ENCODE assay signal across 9 mouse cellular contexts in genomic region chr8:108910843-108911242, GRCm38 (mm10).
DNase-seq lines count a peak whose midpoint lies in the region; ATAC-seq and TF ChIP-seq lines count a peak whose summit lies in the region.
"Had no signal": no experiment of that assay in that cellular context is flagged by ENCODE, and none has a peak within 500 bp of the region (broad histone marks: within the 10 kb centered on the region; RNA-seq: fewer than 3 reads in every experiment).

No protein-coding gene starts in this region.

- peak overlapping the region; percentile 32 for H3K27ac ChIP-seq in bone marrow macrophage, adult 2 months (ENCODE audit: insufficient read depth, low read depth, low read length)
- H3K27ac ChIP-seq in heart, postnatal 0 days (ENCODE audit: low read depth): peak overlapping the region; percentile 53
- H3K27ac ChIP-seq in kidney, embryonic 15.5 days: no peak overlapping the region

- peak overlapping the region; percentile 28; the same call in 1 of the 2 replicates for H3K4me2 ChIP-seq in heart, postnatal 0 days (ENCODE audit: low read depth, low read length)
- no peak overlapping the region for H3K4me2 ChIP-seq in kidney, embryonic 15.5 days

- no peak for TF ChIP-seq POLR2A in bone marrow macrophage, adult 2 months (IDR thresholded peaks at IDR 0.05; ENCODE audit: borderline replicate concordance, low read depth, low read length)

- no peak overlapping the region; the same call in 1 of the 2 replicates for H3K4me3 ChIP-seq in bone marrow macrophage, adult 2 months (ENCODE audit: insufficient read depth, low read length)
- H3K4me3 ChIP-seq in heart, postnatal 0 days (ENCODE audit: low read depth, low read length): no peak overlapping the region
- H3K4me3 ChIP-seq in kidney, embryonic 15.5 days (replicated peaks): no peak overlapping the region
- H3K4me3 ChIP-seq: megakaryocyte, embryonic 14.5 days had no signal

- peaks cover 13% of the 10 kb centered on the region for H3K4me1 ChIP-seq in bone marrow macrophage, adult 2 months (ENCODE audit: control insufficient read depth, insufficient read depth, low read length)
- peaks cover 11% of the 10 kb centered on the region; the same call in 1 of the 2 replicates for H3K4me1 ChIP-seq in heart, postnatal 0 days (ENCODE audit: control insufficient read depth, insufficient read depth)
- H3K4me1 ChIP-seq in kidney, embryonic 15.5 days: peaks cover 16% of the 10 kb centered on the region

- TF ChIP-seq CTCF in bone marrow macrophage, adult 2 months (IDR thresholded peaks at IDR 0.05; ENCODE audit: low read depth, low read length): no peak
- no peak for TF ChIP-seq CTCF in heart, postnatal 0 days (IDR thresholded peaks at IDR 0.05; ENCODE audit: low read depth)

- no peak overlapping the region for H3K9ac ChIP-seq in heart, postnatal 0 days (replicated peaks; ENCODE audit: low read depth, low read length)
- no peak overlapping the region for H3K9ac ChIP-seq in kidney, embryonic 15.5 days

- H3K36me3 ChIP-seq in heart, postnatal 0 days (replicated peaks; ENCODE audit: control insufficient read depth, insufficient read depth, low read length): no peaks in the 10 kb centered on the region
- H3K36me3 ChIP-seq in kidney, embryonic 15.5 days: no peaks in the 10 kb centered on the region

- 33% methylated on average over 12 of the region's 12 CpGs for WGBS in heart, postnatal 0 days
- 82% methylated on average over 12 of the region's 12 CpGs for WGBS in kidney, embryonic 15.5 days

- no peaks in the 10 kb centered on the region for H3K9me3 ChIP-seq in heart, postnatal 0 days (replicated peaks; ENCODE audit: control insufficient read depth, low read length)
- no peaks in the 10 kb centered on the region for H3K9me3 ChIP-seq in kidney, embryonic 15.5 days (replicated peaks)
- H3K9me3 ChIP-seq: megakaryocyte, embryonic 14.5 days had no signal

- peak; percentile 18 for DNase-seq in gastrocnemius, postnatal 25 days
- DNase-seq in gastrocnemius, adult 18-20 months (ENCODE audit: low spot score): no peak
- peak; percentile 31 for DNase-seq in heart, postnatal 0 days (ENCODE audit: low spot score)
- DNase-seq in lung, postnatal 14 days: peak; percentile 39
- DNase-seq in frontal cortex, postnatal 25 days (ENCODE audit: low spot score in 2 of 2): no peak
- DNase-seq in frontal cortex, postnatal 36 days (ENCODE audit: low spot score in 2 of 2): no peak

- peak; percentile 49; the same call in 1 of the 2 replicates for ATAC-seq in heart, postnatal 0 days (ENCODE audit: insufficient read depth, low read depth)
- no peak for ATAC-seq in kidney, embryonic 15.5 days (replicated peaks; ENCODE audit: low FRiP score)

- H3K27me3 ChIP-seq in heart, postnatal 0 days (ENCODE audit: control insufficient read depth, insufficient read depth, low read length): no peaks in the 10 kb centered on the region
- no peaks in the 10 kb centered on the region for H3K27me3 ChIP-seq in kidney, embryonic 15.5 days

- TF ChIP-seq EP300 in heart, postnatal 0 days (IDR thresholded peaks at IDR 0.05; ENCODE audit: low read depth): no peak

Comparison
In these comparisons a context has a peak if more than half of its experiments do, and no peak if none do; other contexts are left out.
1. DNase-seq: peak in gastrocnemius, postnatal 25 days (single experiment), heart, postnatal 0 days (single experiment) and lung, postnatal 14 days (single experiment); none in gastrocnemius, adult 18-20 months (single experiment), frontal cortex, postnatal 25 days (0 of 2) and frontal cortex, postnatal 36 days (0 of 2).